Mouse (Mus musculus) midbrain, embryonic 13.5 days (tissue): Measurements from ENCODE around the gene P2rx1. TPM values are rescaled to one million over a fixed set of nuclear protein-coding genes. Genes with fewer than 3 reads are reported as not detected.
A peak's percentile ranks its signal among the peaks of the same experiment; 100 is the strongest.

ENCODE experiments used
- ATAC-seq: fragments of 200-750 bp; cut with Nextera tagmentation; 2 replicates; pipeline ENCODE4 v1.8.0; 2017; ENCODE audit warnings: mild to moderate bottlenecking, moderate TSS enrichment, moderate library complexity
- H3K27ac ChIP-seq: fragments of 300-500 bp; sonication (generic); 2 replicates; pipeline ENCODE4 v1.5.1; 2015; ENCODE audit warnings: inconsistent platforms, mild to moderate bottlenecking, moderate library complexity
- H3K27me3 ChIP-seq: fragments of 300-500 bp; sonication (generic); 2 replicates; pipeline ENCODE4 v1.6.1; 2015; ENCODE audit warnings: mild to moderate bottlenecking, inconsistent platforms
- H3K36me3 ChIP-seq: fragments of 300-500 bp; sonication (generic); 2 replicates; pipeline ENCODE4 v1.6.1; 2015; ENCODE audit warnings: mild to moderate bottlenecking, inconsistent platforms
- H3K4me1 ChIP-seq: fragments of 300-500 bp; sonication (generic); replicated peaks from 2 replicates; pipeline ENCODE4 v1.6.1; 2015; ENCODE audit warnings: inconsistent platforms
- H3K4me2 ChIP-seq: fragments of 300-500 bp; sonication (generic); replicated peaks from 2 replicates; pipeline ENCODE4 v1.6.1; 2015; ENCODE audit warnings: moderate library complexity, mild to moderate bottlenecking, inconsistent platforms
- H3K4me3 ChIP-seq: fragments of 300-500 bp; sonication (generic); replicated peaks from 2 replicates; pipeline ENCODE4 v1.5.1; 2015; ENCODE audit warnings: mild to moderate bottlenecking, inconsistent platforms
- H3K9ac ChIP-seq: fragments of 300-500 bp; sonication (generic); replicated peaks from 2 replicates; pipeline ENCODE4 v1.6.1; 2015; ENCODE audit warnings: mild to moderate bottlenecking, inconsistent platforms
- H3K9me3 ChIP-seq: fragments of 300-500 bp; sonication (generic); 2 replicates; pipeline ENCODE4 v1.6.1; 2016; ENCODE audit warnings: mild to moderate bottlenecking, inconsistent platforms
- WGBS: fragments of 180-500 bp; shearing (Covaris S2); methylation state at CpG from one replicate; pipeline ENCODE4 v1.1.7; 2015; 5-methylcytosine and 5-hydroxymethylcytosine counted together
- polyA plus RNA-seq: library from polyadenylated mRNA; unstranded; fragments of >200 nt; fragmentation: Nextera tagmentation; extraction: Ambion mirVana; gene quantifications from 2 replicates; pipeline ENCODE4 v1.2.1, GENCODE M21; 2015

Gene P2rx1
- polyA plus RNA-seq, 1 experiment from 2014 or later: 0.58 TPM

DNA sequence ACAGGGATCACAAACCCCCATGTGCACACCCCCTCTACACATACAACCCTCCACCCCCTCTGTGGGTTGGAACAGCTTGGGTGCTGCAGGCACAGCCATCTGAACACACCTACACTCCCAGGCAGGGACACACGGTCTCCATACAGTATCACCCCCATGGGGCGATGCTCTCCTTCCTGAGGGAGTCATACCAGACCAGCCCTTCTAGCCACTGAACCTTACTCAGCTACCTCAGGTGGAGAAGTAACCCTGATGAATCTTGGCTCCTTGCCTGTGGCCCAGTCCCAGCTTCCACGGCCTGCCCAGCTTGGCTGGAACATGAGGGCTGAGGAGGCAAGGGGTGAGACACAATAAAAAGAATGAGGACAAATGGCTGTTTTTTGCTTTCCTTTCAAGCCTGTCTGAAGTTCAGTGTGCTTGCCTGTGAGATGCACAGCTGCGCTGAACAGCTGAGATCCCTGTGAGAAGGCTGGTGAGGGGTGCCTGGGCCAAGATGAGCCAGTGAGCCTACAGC, 16.0 kb downstream of the P2rx1 start:
- H3K4me1 ChIP-seq: peaks cover 12% of the 10 kb centered on the region
- H3K36me3 ChIP-seq: no peaks in the 10 kb centered on the region
- H3K9ac ChIP-seq: no peak overlapping the region
- ATAC-seq: no peak
- H3K27ac ChIP-seq: no peak overlapping the region
- 90% methylated on average over 4 of the region's 4 CpGs for WGBS
- no peak overlapping the region for H3K4me2 ChIP-seq
- no peaks in the 10 kb centered on the region for H3K9me3 ChIP-seq
- H3K27me3 ChIP-seq: peaks cover 13% of the 10 kb centered on the region
- no peak overlapping the region for H3K4me3 ChIP-seq

DNA sequence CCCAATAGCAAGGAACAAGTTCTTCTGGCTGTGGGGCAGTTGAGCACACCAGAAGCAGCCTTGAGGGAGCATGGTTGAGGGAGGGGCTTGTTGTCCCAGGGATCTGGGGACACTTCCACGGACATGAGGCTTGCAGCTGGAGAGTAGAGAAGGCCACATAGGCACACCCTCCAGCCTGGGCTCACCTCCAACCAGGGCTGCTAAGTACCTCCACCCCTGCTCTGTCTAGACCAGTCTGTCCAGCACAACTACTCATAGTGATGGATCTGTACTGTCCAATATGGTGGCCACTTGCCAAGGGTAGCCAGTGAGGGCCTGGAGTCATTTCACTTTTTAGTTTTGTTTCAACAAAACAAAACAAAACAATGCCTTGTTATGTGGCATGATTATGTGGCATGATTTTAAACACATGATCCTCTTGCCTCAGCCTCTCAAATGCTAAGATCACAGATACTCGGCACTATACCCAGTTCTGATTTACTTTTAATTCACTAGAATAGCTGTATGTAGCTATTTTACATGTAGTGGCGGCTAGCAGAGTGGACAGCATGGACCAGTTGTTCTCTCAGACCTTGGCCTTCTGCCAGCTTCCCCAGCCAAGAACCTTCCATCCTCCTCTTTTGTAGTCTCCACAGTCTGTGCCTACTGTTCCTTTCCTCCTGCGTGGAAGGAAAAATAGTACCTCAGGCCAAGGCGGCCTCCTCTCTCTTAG, 16.6 kb downstream of the P2rx1 start:
- ATAC-seq: no peak
- Histone ChIP-seq H3K4me3 (no peak overlapping the region), H3K9ac (no peak overlapping the region), H3K36me3 (no peaks in the 10 kb centered on the region), H3K27ac (no peak overlapping the region), H3K27me3 (peaks cover 20% of the 10 kb centered on the region), H3K4me2 (no peak overlapping the region), H3K4me1 (peaks cover 19% of the 10 kb centered on the region), H3K9me3 (no peaks in the 10 kb centered on the region)
- 76% methylated on average over 5 of the region's 5 CpGs for WGBS

DNA sequence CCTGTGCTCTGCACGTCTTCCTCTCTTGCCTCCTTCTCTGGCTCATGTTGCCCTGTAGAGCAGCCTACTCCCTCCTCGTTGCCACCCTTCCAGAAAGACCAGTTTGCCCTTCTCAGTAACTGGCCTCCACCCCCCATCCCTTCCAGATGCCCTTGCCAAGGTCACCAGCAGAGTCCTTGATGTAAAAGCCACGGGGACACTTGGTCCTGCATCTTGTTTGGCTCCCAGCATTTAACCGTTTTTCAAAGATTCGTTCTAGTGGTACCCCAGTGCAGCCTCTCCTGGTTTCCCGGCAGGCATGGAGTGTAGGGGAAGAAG, 17.2 kb downstream of the P2rx1 start:
- 78% methylated on average over 6 of the region's 6 CpGs for WGBS
- H3K27ac ChIP-seq: no peak overlapping the region
- H3K4me2 ChIP-seq: no peak overlapping the region
- peaks cover 22% of the 10 kb centered on the region for H3K4me1 ChIP-seq
- H3K9me3 ChIP-seq: no peaks in the 10 kb centered on the region
- H3K36me3 ChIP-seq: no peaks in the 10 kb centered on the region
- peaks cover 25% of the 10 kb centered on the region for H3K27me3 ChIP-seq
- H3K9ac ChIP-seq: no peak overlapping the region
- no peak overlapping the region for H3K4me3 ChIP-seq
- no peak for ATAC-seq

DNA sequence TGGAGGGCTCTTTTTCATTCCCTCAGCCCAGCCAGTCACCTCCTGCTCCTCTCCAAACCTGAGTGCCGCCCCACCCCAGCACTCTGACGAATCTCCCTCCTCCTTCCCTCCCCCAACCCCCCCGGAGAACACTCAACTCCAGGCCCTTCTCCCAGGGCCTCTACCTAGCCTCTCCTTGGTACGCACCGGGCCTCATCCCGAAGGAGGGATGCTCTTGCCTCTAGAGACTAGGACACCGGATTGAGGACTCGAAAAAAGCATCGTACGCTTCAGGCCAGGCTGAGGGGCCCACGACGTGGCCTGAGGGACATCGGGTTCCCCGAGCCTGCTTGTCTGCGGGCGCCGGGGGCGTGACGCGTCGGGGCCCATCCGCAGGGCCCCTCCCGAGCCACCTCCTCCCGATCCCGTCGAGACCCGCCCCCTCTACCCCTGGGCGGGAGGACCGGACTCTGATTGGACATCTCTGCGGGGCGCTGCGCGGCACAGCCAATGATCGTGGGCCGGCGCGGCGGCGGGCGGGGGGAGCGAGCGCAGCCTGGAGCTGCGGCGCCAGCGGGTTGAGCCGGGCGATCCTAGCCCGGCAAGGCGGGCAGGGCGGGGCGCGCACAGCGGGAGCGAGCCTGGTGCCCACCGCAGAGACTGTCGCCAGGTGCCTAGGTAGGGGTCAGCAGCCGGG, 19.7 kb downstream of the P2rx1 start, which contains the start of gene Camkk1:
Camkk1 (plus strand) TSS at position 538 of the 676 bp plus-strand sequence.
- H3K4me1 ChIP-seq: peaks cover 29% of the 10 kb centered on the region
- peak within 1 kb of the TSS; percentile 89 for H3K4me2 ChIP-seq
- no peaks in the 10 kb centered on the region for H3K36me3 ChIP-seq
- ATAC-seq: peak; percentile 96
- peak within 1 kb of the TSS; percentile 54 for H3K4me3 ChIP-seq
- H3K27ac ChIP-seq: peak within 1 kb of the TSS; percentile 22
- under 1% methylated on average over 52 of the region's 57 CpGs for WGBS
- peaks cover 35% of the 10 kb centered on the region for H3K27me3 ChIP-seq
- no peaks in the 10 kb centered on the region for H3K9me3 ChIP-seq
- peak within 1 kb of the TSS; percentile 71 for H3K9ac ChIP-seq

DNA sequence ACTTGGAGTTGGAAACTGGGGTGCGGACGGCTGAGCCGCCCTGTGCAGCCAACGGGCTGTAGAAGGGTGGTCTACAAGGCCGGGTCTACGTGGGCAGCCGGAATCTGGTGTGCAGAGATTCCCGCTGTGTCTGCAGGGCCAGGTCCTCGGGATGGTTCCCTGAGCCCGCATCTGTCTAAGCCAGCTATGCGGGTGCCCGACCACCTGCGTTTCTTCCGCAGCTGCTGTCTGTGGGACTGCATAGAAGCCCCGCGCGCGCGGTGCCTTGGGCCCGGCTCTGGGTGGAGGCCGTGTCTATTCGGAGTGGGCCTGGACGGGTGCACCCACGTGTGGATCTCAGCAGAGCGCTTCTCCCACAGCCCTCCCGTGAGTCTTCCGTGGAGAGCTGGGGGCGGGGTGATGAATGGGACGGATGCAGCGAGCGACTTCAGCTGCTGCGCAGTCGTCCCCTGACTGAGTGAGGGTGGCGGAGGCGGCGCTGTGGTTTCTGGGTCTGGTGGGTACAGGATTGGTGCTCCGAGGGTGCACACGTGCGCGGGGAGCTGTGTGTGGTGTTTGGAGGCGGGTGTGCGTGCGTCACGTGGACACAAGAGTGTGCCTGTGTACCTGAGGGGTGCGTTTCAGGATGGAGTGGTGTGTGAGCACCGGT, 20.4 kb downstream of the P2rx1 start:
- Histone ChIP-seq H3K27me3 (peaks cover 35% of the 10 kb centered on the region), H3K36me3 (no peaks in the 10 kb centered on the region), H3K4me3 (peak overlapping the region; percentile 54), H3K27ac (peak overlapping the region; percentile 22), H3K4me1 (peaks cover 35% of the 10 kb centered on the region), H3K9ac (peak overlapping the region; percentile 71), H3K9me3 (no peaks in the 10 kb centered on the region), H3K4me2 (peak overlapping the region; percentile 89)
- peak; percentile 80 for ATAC-seq
- WGBS: under 1% methylated on average over 46 of the region's 46 CpGs

DNA sequence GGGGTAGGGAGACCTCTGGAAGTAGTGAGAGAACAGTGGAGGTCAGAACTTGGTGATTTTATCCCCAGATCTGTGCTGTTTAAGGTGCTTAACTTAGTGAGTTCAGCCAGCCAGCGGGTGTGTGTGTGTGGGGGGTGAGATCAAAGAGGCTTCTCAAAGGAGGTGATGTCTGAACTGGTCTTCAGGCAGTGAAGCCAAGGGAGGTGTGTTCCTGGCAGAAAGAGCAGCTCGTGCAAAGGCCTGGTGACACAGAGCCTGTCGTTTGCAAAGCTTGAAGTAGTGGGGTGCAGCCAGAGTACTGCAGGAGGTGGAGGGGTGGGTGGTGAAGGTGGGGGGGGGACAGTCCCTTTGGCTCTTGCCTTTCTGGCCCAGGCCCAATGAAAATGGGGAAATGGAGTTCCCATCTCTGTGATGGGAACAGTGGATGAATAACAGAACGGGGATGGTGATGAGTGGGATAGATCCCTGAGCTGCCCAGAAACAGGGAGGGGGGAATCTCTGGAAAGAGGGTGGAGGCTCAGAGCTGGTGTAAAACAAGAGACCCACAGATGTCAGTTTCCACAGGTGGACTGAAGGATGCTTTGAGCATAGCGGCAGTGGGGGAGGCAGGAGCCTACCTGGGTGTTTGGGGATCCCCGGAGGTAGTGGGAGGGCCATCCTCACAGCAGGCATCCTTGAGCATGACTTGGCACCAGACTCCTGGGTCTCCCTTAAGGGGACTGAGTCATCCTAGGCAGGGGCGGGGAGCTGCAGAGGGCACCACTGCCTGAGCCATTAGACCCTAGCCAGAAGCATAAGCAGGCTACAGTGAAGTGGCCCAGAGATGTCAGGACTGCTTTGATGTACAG, 22.3 kb downstream of the P2rx1 start:
- Histone ChIP-seq H3K4me1 (peaks cover 36% of the 10 kb centered on the region), H3K27me3 (peaks cover 35% of the 10 kb centered on the region), H3K4me2 (no peak overlapping the region), H3K36me3 (no peaks in the 10 kb centered on the region), H3K9ac (no peak overlapping the region), H3K9me3 (no peaks in the 10 kb centered on the region), H3K4me3 (no peak overlapping the region), H3K27ac (no peak overlapping the region)
- WGBS: 57% methylated on average over 7 of the region's 7 CpGs
- ATAC-seq: no peak

DNA sequence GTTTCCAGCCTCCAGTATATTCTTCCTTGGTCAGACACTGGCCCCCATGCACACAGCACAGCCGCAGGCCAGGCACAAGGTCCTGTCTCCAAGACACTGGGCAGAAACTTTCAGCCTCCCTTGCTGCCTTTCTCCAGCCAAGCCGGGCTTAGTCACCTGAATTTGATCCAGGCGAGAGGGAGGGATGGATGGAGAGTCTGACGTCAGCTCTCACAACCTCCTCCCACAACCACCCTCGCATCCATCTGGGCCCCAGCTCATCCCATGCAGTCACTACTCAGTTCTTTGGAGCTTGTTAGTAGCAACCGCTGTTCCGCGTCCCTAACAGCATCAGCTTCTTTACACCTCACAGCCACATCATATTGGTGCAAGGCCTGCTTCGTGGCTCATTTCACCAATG, 24.2 kb downstream of the P2rx1 start:
- H3K27me3 ChIP-seq: peaks cover 24% of the 10 kb centered on the region
- peaks cover 36% of the 10 kb centered on the region for H3K4me1 ChIP-seq
- WGBS: 50% methylated on average over 9 of the region's 9 CpGs
- no peaks in the 10 kb centered on the region for H3K36me3 ChIP-seq
- H3K27ac ChIP-seq: no peak overlapping the region
- no peak overlapping the region for H3K4me2 ChIP-seq
- H3K9ac ChIP-seq: no peak overlapping the region
- no peak overlapping the region for H3K4me3 ChIP-seq
- no peaks in the 10 kb centered on the region for H3K9me3 ChIP-seq
- no peak for ATAC-seq

DNA sequence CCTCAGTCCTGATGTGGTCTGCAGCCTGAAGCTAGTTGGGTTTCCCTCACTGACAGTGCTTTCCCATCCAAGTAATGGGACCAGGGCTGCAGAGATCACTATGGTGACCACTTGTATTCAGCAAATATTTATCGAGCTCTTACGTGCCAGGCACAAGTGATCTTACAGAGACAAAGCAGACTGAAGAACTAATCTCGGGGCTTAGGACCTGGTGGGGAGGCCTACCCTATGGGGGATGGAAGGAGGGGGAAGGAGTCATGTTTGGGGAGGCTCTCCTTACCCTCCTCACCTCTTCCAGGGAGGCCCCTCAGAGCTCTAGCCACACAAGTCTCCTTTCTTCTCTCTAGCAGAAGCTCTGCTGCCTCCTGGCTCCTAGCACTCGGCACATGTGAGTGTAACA, 24.9 kb downstream of the P2rx1 start:
- Histone ChIP-seq H3K27me3 (peaks cover 24% of the 10 kb centered on the region), H3K4me2 (no peak overlapping the region), H3K9me3 (no peaks in the 10 kb centered on the region), H3K9ac (no peak overlapping the region), H3K4me1 (peaks cover 33% of the 10 kb centered on the region), H3K27ac (no peak overlapping the region), H3K36me3 (no peaks in the 10 kb centered on the region), H3K4me3 (no peak overlapping the region)
- WGBS: 17% methylated on average over 4 of the region's 4 CpGs
- no peak for ATAC-seq

DNA sequence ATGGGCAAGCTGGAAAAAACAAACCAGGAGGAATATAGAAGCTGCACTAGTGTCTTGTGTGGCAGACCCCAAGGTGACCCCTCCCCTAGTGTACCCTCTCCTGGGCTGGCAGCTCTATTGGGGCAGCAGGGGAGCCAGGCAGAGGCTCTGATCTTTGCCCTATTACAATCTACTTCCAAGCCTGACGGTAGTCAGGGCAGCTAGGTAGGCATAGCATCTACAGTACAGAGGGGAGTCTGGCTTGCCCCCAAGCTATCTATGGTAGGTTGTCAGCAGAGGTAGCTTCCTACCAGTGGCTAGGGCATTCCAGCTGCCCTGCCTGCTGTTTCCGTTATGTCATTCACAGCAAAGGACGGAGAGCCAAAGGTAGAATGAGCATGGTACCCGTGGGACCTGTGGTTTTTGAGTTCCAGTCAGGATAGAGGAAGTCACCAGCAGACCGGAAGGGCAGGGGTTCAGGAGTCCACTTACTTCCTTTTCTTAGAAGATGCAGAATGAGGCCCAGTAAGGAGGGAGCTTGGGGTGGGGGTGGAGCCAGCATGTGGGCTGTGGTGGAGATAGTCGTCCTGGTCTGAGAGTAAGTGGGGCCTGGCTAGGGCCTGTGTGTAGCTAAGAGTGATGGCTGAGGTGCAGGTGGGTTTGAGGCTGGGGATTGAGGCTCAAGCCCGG, 25.5 kb downstream of the P2rx1 start:
- Histone ChIP-seq H3K9ac (0 out of 2 replicates have a peak overlapping the region, but pooled peaks have one; percentile 15), H3K4me1 (peaks cover 29% of the 10 kb centered on the region), H3K27ac (no peak overlapping the region), H3K27me3 (peaks cover 24% of the 10 kb centered on the region), H3K36me3 (no peaks in the 10 kb centered on the region), H3K4me3 (no peak overlapping the region), H3K4me2 (no peak overlapping the region), H3K9me3 (no peaks in the 10 kb centered on the region)
- no peak for ATAC-seq
- WGBS: 71% methylated on average over 7 of the region's 7 CpGs

DNA sequence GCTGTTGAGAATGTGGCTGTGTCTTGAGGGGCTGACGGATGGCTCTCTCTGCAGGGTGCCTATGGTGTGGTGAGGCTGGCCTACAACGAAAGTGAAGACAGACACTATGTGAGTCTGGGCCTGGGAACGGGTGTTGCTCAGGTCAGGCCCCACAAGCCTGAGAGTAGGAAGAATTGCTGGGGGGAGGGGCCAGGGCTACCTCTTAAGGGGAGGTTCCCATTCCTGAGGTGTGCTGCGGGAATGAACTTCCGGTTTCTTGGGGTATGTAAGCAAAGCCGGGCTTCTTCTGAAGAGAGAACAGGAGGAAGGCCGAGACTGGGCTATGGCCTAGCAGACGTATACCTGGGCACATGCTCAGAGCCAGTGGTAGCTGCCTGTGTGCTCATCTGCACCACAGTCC, 28.1 kb downstream of the P2rx1 start:
- Histone ChIP-seq H3K4me1 (peaks cover 25% of the 10 kb centered on the region), H3K9me3 (no peaks in the 10 kb centered on the region), H3K36me3 (no peaks in the 10 kb centered on the region), H3K4me3 (no peak overlapping the region), H3K27me3 (peaks cover under 1% of the 10 kb centered on the region), H3K27ac (no peak overlapping the region), H3K4me2 (no peak overlapping the region), H3K9ac (no peak overlapping the region)
- ATAC-seq: no peak
- WGBS: 68% methylated on average over 8 of the region's 8 CpGs

DNA sequence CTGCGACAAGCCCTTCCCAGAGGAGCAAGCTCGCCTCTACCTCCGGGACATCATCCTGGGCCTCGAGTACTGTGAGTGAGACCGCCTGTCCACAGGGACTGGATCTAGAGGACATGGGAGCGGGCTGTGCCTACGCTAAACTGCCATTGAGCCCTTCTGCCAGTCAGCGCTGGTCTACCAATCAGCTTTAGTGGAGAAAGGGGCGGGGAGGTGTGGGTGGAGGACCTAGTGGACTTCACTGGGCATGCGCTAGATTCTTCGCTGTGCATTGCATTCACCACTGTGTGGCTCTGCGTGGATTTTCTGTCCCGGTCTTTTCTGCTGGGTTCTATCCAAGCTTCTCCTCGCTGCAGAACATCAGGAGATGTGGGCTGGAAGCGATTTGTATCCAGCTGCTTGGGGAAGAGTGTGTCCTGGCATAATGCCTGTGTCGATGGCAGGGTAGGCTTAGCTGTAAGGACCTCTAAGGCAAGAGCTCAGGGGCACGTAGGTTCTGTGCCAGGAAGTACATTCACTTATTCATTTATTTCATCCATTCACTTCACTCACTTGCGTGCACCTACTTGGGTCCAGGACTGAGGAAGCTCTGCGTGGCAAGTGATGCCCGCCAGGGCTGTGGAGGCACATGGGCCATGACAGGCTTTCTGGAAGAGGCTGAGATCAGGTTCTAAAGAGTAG, 32.1 kb downstream of the P2rx1 start:
- ATAC-seq: peak; percentile 94
- 23% methylated on average over 20 of the region's 20 CpGs for WGBS
- Histone ChIP-seq H3K27me3 (no peaks in the 10 kb centered on the region), H3K4me2 (peak overlapping the region; percentile 65), H3K9me3 (no peaks in the 10 kb centered on the region), H3K9ac (peak overlapping the region; percentile 64), H3K36me3 (peaks cover 4% of the 10 kb centered on the region), H3K4me1 (peaks cover 11% of the 10 kb centered on the region), H3K4me3 (peak overlapping the region; percentile 33), H3K27ac (peak overlapping the region; percentile 85)
